ENCODE assay signal across 8 mouse cellular contexts in the genomic region with DNA sequence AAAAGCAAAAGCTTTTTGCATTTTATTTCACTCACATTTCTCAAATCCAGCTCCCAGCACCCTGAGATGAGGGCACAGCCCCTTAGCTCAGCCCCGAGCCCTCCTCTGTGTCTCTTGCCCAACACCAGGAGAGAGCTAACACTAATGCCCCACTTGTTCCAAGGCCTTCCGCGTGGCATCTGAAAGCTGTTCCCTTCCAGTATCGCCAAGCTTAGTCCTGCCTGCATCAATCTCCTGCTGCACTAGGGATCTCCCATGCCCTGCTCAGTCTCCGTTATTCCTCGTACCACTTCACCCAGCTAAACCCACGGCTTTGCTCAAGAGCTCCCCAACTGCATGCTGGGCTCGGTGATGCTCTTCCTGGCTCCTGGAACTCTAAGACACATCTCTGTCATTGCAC. TPM values are rescaled to one million over a fixed set of nuclear protein-coding genes. Genes with fewer than 3 reads are reported as not detected.
DNase-seq lines count a peak whose midpoint lies in the region; ATAC-seq and TF ChIP-seq lines count a peak whose summit lies in the region.

No protein-coding gene starts in this region.

- H3K27me3 ChIP-seq in liver, embryonic 11.5 days (replicated peaks; ENCODE audit: control insufficient read depth, insufficient read depth, low read length), result no peaks in the 10 kb centered on the region
- no peaks in the 10 kb centered on the region for H3K27me3 ChIP-seq in forebrain, embryonic 12.5 days
- H3K27me3 ChIP-seq in limb, embryonic 11.5 days (ENCODE audit: control insufficient read depth, insufficient read depth, low read length), result no peaks in the 10 kb centered on the region

- peak overlapping the region; percentile 86 for H3K27ac ChIP-seq in liver, embryonic 11.5 days (ENCODE audit: low read depth, low read length)
- peak overlapping the region; percentile 93 for H3K27ac ChIP-seq in forebrain, embryonic 12.5 days
- H3K27ac ChIP-seq in limb, embryonic 11.5 days (replicated peaks; ENCODE audit: low read depth, low read length), result 0 out of 2 replicates have a peak overlapping the region, but pooled peaks have one; percentile 26
- H3K27ac ChIP-seq in olfactory bulb, adult 2 months (ENCODE audit: insufficient read depth, low read depth, low read length), result peak overlapping the region; percentile 97

- no peaks in the 10 kb centered on the region for H3K36me3 ChIP-seq in liver, embryonic 11.5 days (ENCODE audit: control insufficient read depth, insufficient read depth, low read length)
- H3K36me3 ChIP-seq in forebrain, embryonic 12.5 days (replicated peaks), result 0 out of 2 replicates have a peak, but pooled peaks cover 5% of the 10 kb centered on the region
- H3K36me3 ChIP-seq in limb, embryonic 11.5 days (ENCODE audit: control insufficient read depth, insufficient read depth, low read length), result no peaks in the 10 kb centered on the region

- no peak for TF ChIP-seq POLR2A in olfactory bulb, adult 2 months (IDR thresholded peaks at IDR 0.05; ENCODE audit: insufficient read depth, low read depth, low read length)

- peaks cover 35% of the 10 kb centered on the region for H3K4me1 ChIP-seq in liver, embryonic 11.5 days (replicated peaks; ENCODE audit: control insufficient read depth, insufficient read depth, low read length)
- peaks cover 51% of the 10 kb centered on the region for H3K4me1 ChIP-seq in forebrain, embryonic 12.5 days
- peaks cover 25% of the 10 kb centered on the region for H3K4me1 ChIP-seq in limb, embryonic 11.5 days (ENCODE audit: control insufficient read depth, insufficient read depth, low read length)
- H3K4me1 ChIP-seq in olfactory bulb, adult 2 months (ENCODE audit: control insufficient read depth, insufficient read depth, low read length), result peaks cover 30% of the 10 kb centered on the region

- H3K4me3 ChIP-seq in liver, embryonic 11.5 days (ENCODE audit: low read depth, low read length), result peak overlapping the region; percentile 42; the same call in 1 of the 2 replicates
- H3K4me3 ChIP-seq in forebrain, embryonic 12.5 days (replicated peaks), result no peak overlapping the region
- H3K4me3 ChIP-seq in limb, embryonic 11.5 days (ENCODE audit: low read depth, low read length), result no peak overlapping the region
- no peak overlapping the region for H3K4me3 ChIP-seq in olfactory bulb, adult 2 months (ENCODE audit: insufficient read depth, low read depth, low read length)

- no peak for DNase-seq in liver, embryonic 11.5 days (ENCODE audit: low spot score)
- DNase-seq in liver, result no peak
- no peak for DNase-seq in limb, embryonic 11.5 days (ENCODE audit: low spot score)
- DNase-seq in B cell, adult 2 months, result no peak
- DNase-seq in spleen, adult 12 weeks (ENCODE audit: low spot score), result no peak

- no peak for ATAC-seq in liver, embryonic 11.5 days (replicated peaks; ENCODE audit: low FRiP score)
- no peak for ATAC-seq in forebrain, embryonic 12.5 days (ENCODE audit: low FRiP score)
- no peak for ATAC-seq in limb, embryonic 11.5 days (ENCODE audit: insufficient number of reproducible peaks, low FRiP score, low TSS enrichment, low read depth)
- ATAC-seq in erythroblast, adult 5-6 weeks (replicated peaks; ENCODE audit: low FRiP score, poor library complexity, severe bottlenecking), result no peak

- H3K9ac ChIP-seq in liver, embryonic 11.5 days (ENCODE audit: low read depth, low read length), result peak overlapping the region; percentile 60; the same call in 1 of the 2 replicates
- H3K9ac ChIP-seq in forebrain, embryonic 12.5 days, result no peak overlapping the region
- peak overlapping the region; percentile 32; the same call in 1 of the 2 replicates for H3K9ac ChIP-seq in limb, embryonic 11.5 days (ENCODE audit: low read length)

- WGBS in liver, embryonic 11.5 days, result 78% methylated on average over 8 of the region's 8 CpGs
- WGBS in forebrain, embryonic 12.5 days, result 76% methylated on average over 8 of the region's 8 CpGs
- 75% methylated on average over 8 of the region's 8 CpGs for WGBS in limb, embryonic 11.5 days
- WGBS in olfactory bulb, adult 2 months, result 62% methylated on average over 8 of the region's 8 CpGs

- H3K9me3 ChIP-seq in liver, embryonic 11.5 days (ENCODE audit: control insufficient read depth, low read length), result no peaks in the 10 kb centered on the region
- peaks cover 4% of the 10 kb centered on the region; the same call in 1 of the 2 replicates for H3K9me3 ChIP-seq in forebrain, embryonic 12.5 days
- H3K9me3 ChIP-seq in limb, embryonic 11.5 days (ENCODE audit: control insufficient read depth, low read length), result no peaks in the 10 kb centered on the region

- TF ChIP-seq CTCF in olfactory bulb, adult 2 months (IDR thresholded peaks at IDR 0.05; ENCODE audit: insufficient read depth, low read depth, low read length), result no peak

- H3K4me2 ChIP-seq in liver, embryonic 11.5 days, result peak overlapping the region; percentile 69
- H3K4me2 ChIP-seq in forebrain, embryonic 12.5 days, result peak overlapping the region; percentile 49
- H3K4me2 ChIP-seq in limb, embryonic 11.5 days (ENCODE audit: low read depth, severe bottlenecking), result peak overlapping the region; percentile 48; the same call in 1 of the 2 replicates

RNA-seq across cellular contexts. Expression of a gene that starts 57.3 kb away (rescaled TPM):
- polyA plus RNA-seq in liver, embryonic 11.5 days (2014; fragmentation: Nextera tagmentation; extraction: Ambion mirVana), result 2.9 and 3.1 TPM in 2 replicates
- polyA plus RNA-seq in forebrain, embryonic 12.5 days (2016; fragmentation: Nextera tagmentation; extraction: Ambion mirVana), result 7.6 and 7.7 TPM in 2 replicates
- polyA plus RNA-seq in limb, embryonic 11.5 days (2014; fragmentation: Nextera tagmentation; extraction: Ambion mirVana), result 4.3 and 5.1 TPM in 2 replicates
- polyA plus RNA-seq in olfactory bulb, adult 2 months (2012; ENCODE audit: insufficient read depth, insufficient read length, low replicate concordance, missing spikeins), result not detected in 2 replicates
- 1.7 and 3.3 TPM in 2 replicates for total RNA-seq in erythroblast, adult 5-6 weeks (2015; ENCODE audit: low replicate concordance)
- 0.84 and 1.3 TPM in 2 replicates for total RNA-seq in erythroblast, adult 5-6 weeks (2017; ENCODE audit: low replicate concordance)

Comparison
In these comparisons a context has a peak if more than half of its experiments do, and no peak if none do; other contexts are left out.
1. H3K27ac ChIP-seq: peak in every context shown above with its lines; median percentile 97 in olfactory bulb, adult 2 months; 93 in forebrain, embryonic 12.5 days; 86 in liver, embryonic 11.5 days; 26 in limb, embryonic 11.5 days.